ENCODE assay signal across 8 mouse cellular contexts in the genomic region with DNA sequence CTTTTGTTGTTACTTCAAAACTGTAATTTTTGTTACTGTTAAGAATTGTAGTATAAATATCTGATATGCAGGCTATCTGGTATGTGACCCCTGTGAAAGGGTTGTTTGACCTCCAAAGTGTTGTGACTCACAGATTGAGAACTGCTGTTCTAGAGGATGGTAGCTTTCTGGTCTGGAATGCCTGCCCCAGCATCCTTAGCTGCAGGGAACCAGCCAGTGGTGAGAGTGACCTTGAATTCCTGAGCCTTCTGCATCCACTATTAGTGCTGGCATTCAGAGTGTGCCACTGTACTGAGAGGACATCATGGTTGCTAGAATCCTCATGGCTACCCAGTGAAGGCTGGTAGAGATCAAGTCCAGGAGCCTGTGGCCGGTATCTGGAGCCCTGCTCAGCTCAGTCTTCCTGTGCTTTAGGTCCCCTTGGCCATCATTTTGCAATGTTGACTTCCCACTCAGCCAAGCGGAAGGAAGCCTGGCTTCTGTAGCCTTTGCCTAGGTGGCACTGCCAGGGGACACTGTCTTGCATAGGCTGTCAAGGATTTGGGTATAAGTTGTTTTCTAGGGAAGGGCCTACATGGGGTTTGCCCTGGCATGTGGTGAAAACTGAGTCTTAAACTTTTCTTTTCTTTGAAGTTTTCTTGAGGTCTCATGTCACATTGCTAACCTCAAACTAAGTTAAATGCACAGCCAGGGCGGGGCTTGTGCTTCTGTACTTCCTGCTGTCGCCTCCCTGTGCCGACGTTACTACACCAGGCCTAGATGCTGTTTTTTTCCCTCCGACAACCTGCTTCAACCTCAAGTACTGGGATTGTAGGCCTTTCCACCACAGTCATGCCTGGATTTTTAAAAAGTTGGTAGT. TPM values are rescaled to one million over a fixed set of nuclear protein-coding genes. Genes with fewer than 3 reads are reported as not detected.
A peak's percentile ranks its signal among the peaks of the same experiment; 100 is the strongest.
DNase-seq lines count a peak whose midpoint lies in the region; ATAC-seq lines count a peak whose summit lies in the region.

No protein-coding gene starts in this region.

- peak; percentile 66 to 78 for DNase-seq in adrenal gland, adult (ENCODE audit: inconsistent age in 2 of 2, low spot score in 1 of 2)
- DNase-seq in adrenal gland, postnatal 14 days: no peak
- peak; percentile 40 for DNase-seq in ovary, adult 18-20 months (ENCODE audit: low spot score)
- DNase-seq in ovary, postnatal 14 days (ENCODE audit: low spot score): no peak
- DNase-seq in thymus, postnatal 4 days: peak; percentile 84
- DNase-seq in layer of hippocampus, postnatal 14 days (ENCODE audit: low spot score in 2 of 2): no peak
- no peak for DNase-seq in gastrocnemius, postnatal 4 days (ENCODE audit: low spot score in 2 of 2)

- ATAC-seq in megakaryocyte, adult 5-6 weeks (ENCODE audit: poor library complexity, severe bottlenecking): peak; percentile 90

RNA-seq across cellular contexts. Expression of a gene that starts 11.3 kb away (rescaled TPM):
- 93.2 and 101 TPM in 2 replicates for total RNA-seq in adrenal gland, postnatal 14 days (2021)
- 94.9 and 101 TPM in 2 replicates for total RNA-seq in megakaryocyte, adult 5-6 weeks (2015)
- 131 and 144 TPM in 2 replicates for total RNA-seq in megakaryocyte, adult 5-6 weeks (2017)
- total RNA-seq in layer of hippocampus, postnatal 14 days (2021): 10 to 100 TPM; 70.0 to 77.2 TPM
- total RNA-seq in gastrocnemius, postnatal 4 days (2021): 10 to 100 TPM; 75.0 to 86.0 TPM

RNA-seq across cellular contexts. Expression of a gene that starts 24.4 kb away (rescaled TPM):
- total RNA-seq in adrenal gland, postnatal 14 days (2021): 13.9 and 20.8 TPM in 2 replicates
- 5.4 and 11.8 TPM in 2 replicates for total RNA-seq in megakaryocyte, adult 5-6 weeks (2015)
- 6.7 and 9.8 TPM in 2 replicates for total RNA-seq in megakaryocyte, adult 5-6 weeks (2017)
- total RNA-seq in layer of hippocampus, postnatal 14 days (2021): 10 to 100 TPM; 32.0 to 33.9 TPM
- total RNA-seq in gastrocnemius, postnatal 4 days (2021): 10 to 100 TPM; 15.1 to 18.5 TPM

Comparison
In these comparisons a context has a peak if more than half of its experiments do, and no peak if none do; other contexts are left out.
1. DNase-seq: peak in adrenal gland, adult (2 of 2), ovary, adult 18-20 months (single experiment) and thymus, postnatal 4 days (single experiment); none in adrenal gland, postnatal 14 days (single experiment), ovary, postnatal 14 days (single experiment), layer of hippocampus, postnatal 14 days (0 of 2) and gastrocnemius, postnatal 4 days (0 of 2).